ENCODE assay signal across 8 mouse cellular contexts in the genomic region with DNA sequence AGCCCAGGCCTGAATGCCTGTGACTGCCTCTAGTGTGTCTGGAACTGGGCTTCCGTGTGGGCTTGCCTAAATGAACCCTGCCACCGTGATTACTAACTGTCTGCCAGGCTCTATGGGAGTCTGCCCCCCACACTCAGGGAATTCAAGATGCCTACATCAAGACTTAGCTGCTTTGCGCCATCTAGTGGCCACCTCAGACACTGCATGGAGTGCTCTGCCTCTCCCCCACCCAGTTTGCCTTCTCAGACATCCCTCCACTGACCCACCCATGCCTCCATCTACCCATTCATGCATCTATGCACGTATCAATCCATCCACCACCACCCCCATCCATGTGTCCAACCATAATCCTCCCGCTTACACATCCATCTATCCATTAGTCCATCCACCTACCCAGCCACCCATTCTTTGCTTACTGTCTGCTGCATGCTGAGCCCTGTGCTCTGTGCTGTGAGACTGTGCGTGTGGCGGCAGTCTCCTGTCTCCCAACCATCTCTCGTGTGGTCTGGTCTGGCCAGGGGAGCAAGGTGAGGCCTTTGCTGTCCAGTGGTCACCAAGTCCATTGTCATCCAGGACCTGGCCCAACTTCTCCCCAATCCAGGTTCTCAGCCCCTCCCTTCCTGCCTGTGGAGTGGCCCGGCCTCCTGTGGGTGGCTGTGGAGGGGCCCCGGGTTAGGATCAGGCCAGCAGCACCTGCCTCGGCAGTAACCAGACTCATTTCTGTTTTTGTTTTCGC. TPM values are rescaled to one million over a fixed set of nuclear protein-coding genes. Genes with fewer than 3 reads are reported as not detected.
DNase-seq lines count a peak whose midpoint lies in the region; ATAC-seq and TF ChIP-seq lines count a peak whose summit lies in the region.

No protein-coding gene starts in this region.

- no peaks in the 10 kb centered on the region; the same call in 1 of the 2 replicates for H3K4me1 ChIP-seq in thymus, adult 2 months (replicated peaks; ENCODE audit: control insufficient read depth, insufficient read depth, low read length)
- peaks cover 47% of the 10 kb centered on the region for H3K4me1 ChIP-seq in midbrain, embryonic 12.5 days

- TF ChIP-seq CTCF in thymus, adult 2 months (IDR thresholded peaks at IDR 0.05; ENCODE audit: borderline replicate concordance, control insufficient read depth, extremely low read depth, insufficient read depth, low read length, poor library complexity) = peak; percentile 85; the same call in 1 of the 2 replicates

- no peak overlapping the region for H3K4me3 ChIP-seq in thymus, adult 2 months (ENCODE audit: control insufficient read depth, insufficient read depth, low read length)
- H3K4me3 ChIP-seq in midbrain, embryonic 12.5 days = no peak overlapping the region

- peak; percentile 67 for DNase-seq in thymus, adult 2 months
- no peak for DNase-seq in thymus, adult 18-20 months
- DNase-seq in gastrocnemius, adult 8-10 months (ENCODE audit: low spot score in 2 of 2) = peak; percentile 37 to 58
- peak; percentile 78 to 81 for DNase-seq in left cerebral cortex, postnatal 36 days (ENCODE audit: low spot score in 2 of 2)
- DNase-seq in spleen, adult 18-20 months = peak; percentile 45 to 77

- no peak overlapping the region for H3K4me2 ChIP-seq in midbrain, embryonic 12.5 days (replicated peaks)

- no peaks in the 10 kb centered on the region for H3K36me3 ChIP-seq in thymus, adult 2 months (ENCODE audit: control insufficient read depth, insufficient read depth, low read length)
- H3K36me3 ChIP-seq in midbrain, embryonic 12.5 days = no peaks in the 10 kb centered on the region

- TF ChIP-seq POLR2A in thymus, adult 2 months (IDR thresholded peaks at IDR 0.05; ENCODE audit: control insufficient read depth, extremely low read depth, insufficient read depth, low read length, poor library complexity) = no peak

- no peaks in the 10 kb centered on the region for H3K9me3 ChIP-seq in midbrain, embryonic 12.5 days

- 17% methylated on average over 12 of the region's 12 CpGs for WGBS in thymus, adult 2 months
- WGBS in midbrain, embryonic 12.5 days = 28% methylated on average over 12 of the region's 12 CpGs

- intact Hi-C loops in left cerebral cortex, postnatal 36 days (cut with DNase I) = loop anchor here (1.0 kb wide), 1 partner anchor 47 kb away; no protein-coding TSS in a partner anchor

- H3K27ac ChIP-seq in thymus, adult 2 months (ENCODE audit: control insufficient read depth, insufficient read depth, low read length) = no peak overlapping the region
- no peak overlapping the region for H3K27ac ChIP-seq in midbrain, embryonic 12.5 days (replicated peaks)

- no peaks in the 10 kb centered on the region; the same call in 1 of the 2 replicates for H3K27me3 ChIP-seq in thymus, adult 2 months (ENCODE audit: control insufficient read depth, insufficient read depth, low read length)
- peaks cover 53% of the 10 kb centered on the region for H3K27me3 ChIP-seq in midbrain, embryonic 12.5 days

- peak; percentile 52 for ATAC-seq in common myeloid progenitor, adult 5-6 weeks (replicated peaks; ENCODE audit: low read depth, poor library complexity, severe bottlenecking)
- peak; percentile 57 for ATAC-seq in inflammation-experienced regulatory T-cells, adult 6 months
- no peak for ATAC-seq in midbrain, embryonic 12.5 days (ENCODE audit: low FRiP score, low read depth)

- peak overlapping the region; percentile 6; the same call in 1 of the 2 replicates for H3K9ac ChIP-seq in midbrain, embryonic 12.5 days (replicated peaks)

RNA-seq across cellular contexts. Expression of a gene that starts 58.3 kb away (rescaled TPM):
- 23.5 and 26.1 TPM in 2 replicates for polyA plus RNA-seq in thymus, adult 2 months (2012; rRNA removed)
- total RNA-seq in common myeloid progenitor, adult 5-6 weeks (2017) = 0.09 and 1.4 TPM in 2 replicates
- 10 to 100 TPM in 1 of 4 experiments, 1 to 10 TPM in 3; 6.1 to 10.2 (median 6.6) TPM for total RNA-seq in gastrocnemius, adult 8-10 months (2022)
- polyA plus RNA-seq in inflammation-experienced regulatory T-cells, adult 6 months (2017; shearing (Covaris generic)) = 1 to 10 TPM in 2 of 3 experiments, under 1 TPM in 1; 0.45 to 2.3 (median 1.9) TPM
- total RNA-seq in left cerebral cortex, postnatal 36 days (2021) = 100 to 1,000 TPM; 311 to 333 TPM
- 11.6 and 12.1 TPM in 2 replicates for polyA plus RNA-seq in midbrain, embryonic 12.5 days (2016; fragmentation: Nextera tagmentation; extraction: Ambion mirVana)

Comparison
In these comparisons a context has a peak if more than half of its experiments do, and no peak if none do; other contexts are left out.
1. DNase-seq: peak in thymus, adult 2 months (single experiment), gastrocnemius, adult 8-10 months (2 of 2), left cerebral cortex, postnatal 36 days (2 of 2) and spleen, adult 18-20 months (2 of 2); none in thymus, adult 18-20 months (0 of 2).
2. RNA of a gene that starts 58.3 kb away (total RNA-seq): 311 to 333 TPM in left cerebral cortex, postnatal 36 days; 6.1 to 10.2 TPM in gastrocnemius, adult 8-10 months and 0.09 to 1.4 TPM in common myeloid progenitor, adult 5-6 weeks; every median in the first group is over 10 times any median in the second.